In the genomic region with DNA sequence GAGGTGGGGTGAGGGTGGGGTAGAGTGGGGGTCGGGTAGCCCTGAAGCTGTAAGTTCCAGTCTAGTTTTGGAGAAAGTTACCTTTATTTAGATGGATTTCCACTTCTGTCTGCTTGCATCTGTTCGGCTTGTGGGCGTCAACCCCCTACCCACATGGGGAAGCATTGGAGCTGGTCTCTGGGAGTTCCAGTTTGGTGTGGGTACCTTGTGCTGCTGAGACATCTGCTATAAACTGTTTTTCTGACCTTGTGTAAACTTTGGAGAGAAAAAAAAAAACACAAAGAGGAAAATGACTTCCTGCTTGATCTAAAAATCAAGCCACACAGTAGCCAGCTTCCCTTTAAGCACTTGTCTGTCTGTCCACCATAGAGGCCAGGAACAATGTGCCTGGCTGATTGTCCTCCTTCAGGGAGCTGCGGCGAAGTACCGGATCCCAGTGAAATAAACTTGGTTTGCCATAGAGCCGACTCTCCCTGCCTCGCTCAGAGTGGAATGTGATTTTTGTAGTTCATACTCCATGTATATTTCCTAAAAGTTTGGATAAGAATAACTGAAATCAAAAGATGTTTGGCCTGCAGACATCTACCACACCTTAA, we compare ENCODE assay signal across 10 mouse cellular contexts. TPM values are rescaled to one million over a fixed set of nuclear protein-coding genes. Genes with fewer than 3 reads are reported as not detected.
DNase-seq lines count a peak whose midpoint lies in the region; ATAC-seq and TF ChIP-seq lines count a peak whose summit lies in the region.
"Had no signal": no experiment of that assay in that cellular context is flagged by ENCODE, and none has a peak within 500 bp of the region (broad histone marks: within the 10 kb centered on the region; RNA-seq: fewer than 3 reads in every experiment).

No protein-coding gene starts in this region.

- 80% methylated on average over 8 of the region's 8 CpGs for WGBS in midbrain, embryonic 10.5 days

- H3K27ac ChIP-seq in left cerebral cortex, adult 2 months: peak overlapping the region; percentile 78
- H3K27ac ChIP-seq in midbrain, embryonic 10.5 days (replicated peaks): no peak overlapping the region

- H3K4me3 ChIP-seq in left cerebral cortex, adult 2 months: no peak overlapping the region
- no peak overlapping the region for H3K4me3 ChIP-seq in midbrain, embryonic 10.5 days

- DNase-seq in left cerebral cortex, adult 2 months (ENCODE audit: extremely low spot score in 1 of 2, low spot score in 2 of 2): no peak
- no peak for DNase-seq in left cerebral cortex, adult 18-20 months (ENCODE audit: low spot score in 2 of 2)
- peak; percentile 60 to 63 for DNase-seq in heart, adult 18-20 months
- peak; percentile 38 to 46 for DNase-seq in heart, postnatal 36 days
- DNase-seq in lung, postnatal 14 days: peak; percentile 42
- no peak for DNase-seq in B cell, adult 2 months
- no peak for DNase-seq in midbrain, embryonic 10.5 days (ENCODE audit: low spot score)

- intact Hi-C loops in left cerebral cortex, adult 2 months (cut with DNase I): loop anchor here (2.0 kb wide), 1 partner anchor 69 kb away; no protein-coding TSS in a partner anchor
- intact Hi-C loops in heart, postnatal 36 days (cut with DNase I): no loop called here

- no peaks in the 10 kb centered on the region for H3K9me3 ChIP-seq in midbrain, embryonic 10.5 days (replicated peaks)
- H3K9me3 ChIP-seq: G1E had no signal

- H3K36me3 ChIP-seq in midbrain, embryonic 10.5 days: no peaks in the 10 kb centered on the region
- H3K36me3 ChIP-seq: G1E had no signal

- TF ChIP-seq CTCF in left cerebral cortex, adult 2 months (IDR thresholded peaks at IDR 0.05): no peak

- H3K27me3 ChIP-seq in midbrain, embryonic 10.5 days (ENCODE audit: low read depth, poor library complexity, severe bottlenecking): no peaks in the 10 kb centered on the region

- no peak for ATAC-seq in monocyte, adult 5-6 weeks (replicated peaks; ENCODE audit: insufficient number of reproducible peaks, low FRiP score, low TSS enrichment, poor library complexity, severe bottlenecking)
- ATAC-seq: midbrain, embryonic 16.5 days had no signal

- H3K4me1 ChIP-seq in midbrain, embryonic 10.5 days: peaks cover 8% of the 10 kb centered on the region

RNA-seq across cellular contexts. Expression of gene Mertk, which starts 48.8 kb away (rescaled TPM):
- total RNA-seq in left cerebral cortex, adult 2 months (2021): 10 to 100 TPM; 29.6 to 35.1 TPM
- total RNA-seq in left cerebral cortex, adult 18-20 months (2021): 10 to 100 TPM; 23.2 to 26.4 TPM
- total RNA-seq in heart, adult 18-20 months (2021): 1 to 10 TPM; 6.3 to 7.3 TPM
- total RNA-seq in heart, postnatal 36 days (2021): 1 to 10 TPM; 5.6 to 6.7 TPM
- not detected in 3 replicates for total RNA-seq in monocyte, adult 5-6 weeks (2017)
- polyA plus RNA-seq in midbrain, embryonic 10.5 days (2016; fragmentation: Nextera tagmentation; extraction: Ambion mirVana): 3.1 and 3.7 TPM in 2 replicates
- polyA plus RNA-seq: G1E had no signal

Comparison
In these comparisons a context has a peak if more than half of its experiments do, and no peak if none do; other contexts are left out.
1. DNase-seq: peak in heart, adult 18-20 months (2 of 2), heart, postnatal 36 days (2 of 2) and lung, postnatal 14 days (single experiment); none in left cerebral cortex, adult 2 months (0 of 2), left cerebral cortex, adult 18-20 months (0 of 2), B cell, adult 2 months (0 of 2) and midbrain, embryonic 10.5 days (single experiment).